Mouse (Mus musculus) CD8-positive naive resting alpha-beta T cell, adult 2 months (primary cell): ENCODE measurements around the gene Alkbh1.
"Not testable (repeated sequence)": the region's sequence is repeated elsewhere in the genome, so short reads cannot be mapped to it uniquely, and the experiment has no call there.

Experiments
- DNase-seq, 2 experiments: peaks; one replicate each; pipeline ENCODE4 v3.0.0; 2022; ENCODE audit warnings: low read depth in 2 of 2, low spot score in 2 of 2

The Alkbh1 gene

GRCm38 (mm10) chr12:87443700-87444122 lies at the start of gene Alkbh1, which contains the start of gene Slirp:
Gene Alkbh1 (minus strand): TSS chr12:87444017.
Gene Slirp (plus strand): TSS chr12:87443896.
- peak; percentile 81 to 83 for DNase-seq

- not testable (repeated sequence) for DNase-seq
These were observed 44.9 kb upstream of the Alkbh1 start for GRCm38 (mm10) chr12:87488683-87489082.

- DNase-seq, result not testable (repeated sequence)
These were observed 38.7 kb upstream of the Alkbh1 start for GRCm38 (mm10) chr12:87482482-87482881.

- no peak for DNase-seq
These were observed 30.9 kb upstream of the Alkbh1 start for GRCm38 (mm10) chr12:87474756-87475155.

GRCm38 (mm10) chr12:87471964-87472786 lies 28.4 kb upstream of the Alkbh1 start, which contains the start of gene Snw1:
Gene Snw1 (minus strand): TSS chr12:87472274.
- DNase-seq, result peak; percentile 90 to 92

GRCm38 (mm10) chr12:87471421-87471963 lies 27.7 kb upstream of the Alkbh1 start:
- DNase-seq, result no peak

GRCm38 (mm10) chr12:87470263-87471136 lies 26.7 kb upstream of the Alkbh1 start:
- no peak for DNase-seq

GRCm38 (mm10) chr12:87464678-87465297 lies 21.0 kb upstream of the Alkbh1 start:
- DNase-seq, result no peak

- DNase-seq, result no peak
These were observed 5.6 kb upstream of the Alkbh1 start for GRCm38 (mm10) chr12:87449456-87449855.

- no peak for DNase-seq
These were observed 394 bp upstream of the Alkbh1 start for GRCm38 (mm10) chr12:87444211-87444610.

- DNase-seq, result no peak
These were observed 610 bp downstream of the Alkbh1 start for GRCm38 (mm10) chr12:87443115-87443699.

GRCm38 (mm10) chr12:87442177-87443114 lies 1.4 kb downstream of the Alkbh1 start:
- no peak for DNase-seq

- DNase-seq, result no peak
These were observed 14.9 kb downstream of the Alkbh1 start for GRCm38 (mm10) chr12:87428885-87429284.

- DNase-seq, result no peak
These were observed 15.5 kb downstream of the Alkbh1 start for GRCm38 (mm10) chr12:87428295-87428694.

- DNase-seq, result no peak
These were observed 17.3 kb downstream of the Alkbh1 start for GRCm38 (mm10) chr12:87426354-87427031.

GRCm38 (mm10) chr12:87424516-87424915 lies 19.3 kb downstream of the Alkbh1 start:
- no peak for DNase-seq

- DNase-seq, result no peak
These were observed 20.1 kb downstream of the Alkbh1 start for GRCm38 (mm10) chr12:87423700-87424099.

- DNase-seq, result no peak
These were observed 21.9 kb downstream of the Alkbh1 start for GRCm38 (mm10) chr12:87421708-87422507.
